Mouse (Mus musculus): ENCODE results near the gene Galnt18.

- TF ChIP-seq POLR2A (IDR thresholded peaks at IDR 0.05; ENCODE audit: borderline replicate concordance, low read depth, low read length) (no peak), CTCF (IDR thresholded peaks at IDR 0.05; ENCODE audit: low read depth, low read length) (no peak)
Measured at GRCm38 (mm10) chr7:111711045-111711808, 68.5 kb downstream of the Galnt18 start.
